Comparison of ENCODE assay signal across 8 mouse cellular contexts in genomic region chr1:172632451-172633326, GRCm38 (mm10). TPM values are rescaled to one million over a fixed set of nuclear protein-coding genes. Genes with fewer than 3 reads are reported as not detected.
DNase-seq lines count a peak whose midpoint lies in the region; ATAC-seq and TF ChIP-seq lines count a peak whose summit lies in the region.

Gene Dusp23 (minus strand): TSS chr1:172632962.

- peak; percentile 86 to 97 (median 93) for TF ChIP-seq CTCF in MEL (IDR thresholded peaks at IDR 0.05 in 2 of 3, conservative IDR thresholded peaks at IDR 0.05 in 1 of 3; ENCODE audit: control insufficient read depth in 1 of 3, insufficient read depth in 1 of 3, low read depth in 2 of 3, low read length in 3 of 3, poor library complexity in 1 of 3, severe bottlenecking in 1 of 3)
- TF ChIP-seq CTCF in cerebellum, adult 2 months (IDR thresholded peaks at IDR 0.05; ENCODE audit: borderline replicate concordance, insufficient read depth, low read depth, low read length): peak; percentile 94
- peak; percentile 97 for TF ChIP-seq CTCF in forebrain, postnatal 0 days (IDR thresholded peaks at IDR 0.05; ENCODE audit: low read depth)

- no peaks in the 10 kb centered on the region; a peak in 1 of 4 replicates for H3K4me1 ChIP-seq in MEL (ENCODE audit: control insufficient read depth in 1 of 2, insufficient read depth in 2 of 2, low read length in 2 of 2)
- no peaks in the 10 kb centered on the region for H3K4me1 ChIP-seq in cerebellum, adult 2 months (ENCODE audit: control insufficient read depth, insufficient read depth, low read length)
- H3K4me1 ChIP-seq in forebrain, postnatal 0 days (ENCODE audit: insufficient read depth): no peaks in the 10 kb centered on the region
- H3K4me1 ChIP-seq in lung, embryonic 15.5 days: peaks cover 2% of the 10 kb centered on the region; the same call in 1 of the 2 replicates

- H3K9me3 ChIP-seq in MEL (replicated peaks; ENCODE audit: insufficient read depth, low read length): no peaks in the 10 kb centered on the region
- H3K9me3 ChIP-seq in forebrain, postnatal 0 days (ENCODE audit: low read length): no peaks in the 10 kb centered on the region
- H3K9me3 ChIP-seq in lung, embryonic 15.5 days: no peaks in the 10 kb centered on the region

- peak within 1 kb of the TSS; percentile 58 for H3K27ac ChIP-seq in MEL (ENCODE audit: control insufficient read depth, low read depth, low read length)
- H3K27ac ChIP-seq in cerebellum, adult 2 months (ENCODE audit: insufficient read depth, low read length): peak within 1 kb of the TSS; percentile 81
- H3K27ac ChIP-seq in forebrain, postnatal 0 days (ENCODE audit: low read depth, low read length): peak within 1 kb of the TSS; percentile 57
- peak within 1 kb of the TSS; percentile 87 for H3K27ac ChIP-seq in lung, embryonic 15.5 days

- no peaks in the 10 kb centered on the region for H3K36me3 ChIP-seq in MEL (ENCODE audit: control insufficient read depth in 1 of 2, insufficient read depth in 2 of 2, low read length in 2 of 2)
- H3K36me3 ChIP-seq in forebrain, postnatal 0 days (ENCODE audit: insufficient read depth): no peaks in the 10 kb centered on the region
- H3K36me3 ChIP-seq in lung, embryonic 15.5 days: no peaks in the 10 kb centered on the region

- peak within 1 kb of the TSS; percentile 89 to 92 for H3K4me3 ChIP-seq in MEL (ENCODE audit: control insufficient read depth in 1 of 2, insufficient read depth in 1 of 2, low read depth in 2 of 2, low read length in 2 of 2)
- H3K4me3 ChIP-seq in cerebellum, adult 2 months (replicated peaks; ENCODE audit: insufficient read depth, low read depth, low read length): peak within 1 kb of the TSS; percentile 92
- H3K4me3 ChIP-seq in forebrain, postnatal 0 days (ENCODE audit: low read depth, low read length): peak within 1 kb of the TSS; percentile 59
- peak within 1 kb of the TSS; percentile 58 for H3K4me3 ChIP-seq in lung, embryonic 15.5 days

- H3K79me2 ChIP-seq in MEL (ENCODE audit: control insufficient read depth, insufficient read depth, low read length, poor library complexity): no peaks in the 10 kb centered on the region

- under 1% methylated on average over 53 of the region's 53 CpGs for WGBS in cerebellum, adult 2 months
- WGBS in forebrain, postnatal 0 days: under 1% methylated on average over 51 of the region's 53 CpGs
- WGBS in lung, embryonic 15.5 days: under 1% methylated on average over 50 of the region's 53 CpGs

- H3K27me3 ChIP-seq in MEL (ENCODE audit: control insufficient read depth in 1 of 2, insufficient read depth in 2 of 2, low read length in 2 of 2): peaks cover under 1 to 2% of the 10 kb centered on the region in 2 experiments; a peak in 3 of 4 replicates
- H3K27me3 ChIP-seq in cerebellum, adult 2 months (ENCODE audit: control insufficient read depth, insufficient read depth, low read length): no peaks in the 10 kb centered on the region
- no peaks in the 10 kb centered on the region for H3K27me3 ChIP-seq in forebrain, postnatal 0 days (ENCODE audit: insufficient read depth, low read length)
- no peaks in the 10 kb centered on the region for H3K27me3 ChIP-seq in lung, embryonic 15.5 days

- TF ChIP-seq EP300 in MEL (IDR thresholded peaks at IDR 0.05; ENCODE audit: low read depth in 1 of 2, low read length in 2 of 2): no peak; a peak in 1 of 4 replicates

- ATAC-seq in forebrain, postnatal 0 days: peak; percentile 98
- ATAC-seq in lung, embryonic 15.5 days (ENCODE audit: borderline replicate concordance, extremely low read depth, low FRiP score, low TSS enrichment): peak; percentile 99

- peak; percentile 94 for TF ChIP-seq RAD21 in MEL (IDR thresholded peaks at IDR 0.05; ENCODE audit: low read depth, low read length)

- DNase-seq in MEL (ENCODE audit: low read depth, low spot score): peak; percentile 97
- peak; percentile 96 to 98 for DNase-seq in cerebellum, adult 2 months
- peak; percentile 94 for DNase-seq in forebrain, postnatal 0 days
- DNase-seq in heart, postnatal 4 days: peak; percentile 97
- peak; percentile 95 to 96 for DNase-seq in layer of hippocampus, adult 8-10 months (ENCODE audit: low spot score in 2 of 2)
- DNase-seq in ovary, adult 18-20 months (ENCODE audit: low spot score): peak; percentile 97
- DNase-seq in thymus, postnatal 0 days (ENCODE audit: low spot score): peak; percentile 91

- H3K9ac ChIP-seq in MEL (ENCODE audit: control insufficient read depth, low read depth, low read length, poor library complexity, severe bottlenecking): peak within 1 kb of the TSS; percentile 79
- H3K9ac ChIP-seq in forebrain, postnatal 0 days: peak within 1 kb of the TSS; percentile 61
- peak within 1 kb of the TSS; percentile 64 for H3K9ac ChIP-seq in lung, embryonic 15.5 days

- TF ChIP-seq POLR2A in MEL (IDR thresholded peaks at IDR 0.05; ENCODE audit: control insufficient read depth in 1 of 2, insufficient read depth in 1 of 2, low read depth in 1 of 2, low read length in 2 of 2, poor library complexity in 1 of 2): peak; percentile 43 to 47; a peak in 2 of 4 replicates
- peak; percentile 54; the same call in 1 of the 2 replicates for TF ChIP-seq POLR2A in cerebellum, adult 2 months (IDR thresholded peaks at IDR 0.05; ENCODE audit: borderline replicate concordance, insufficient read depth, low read length)

- H3K4me2 ChIP-seq in forebrain, postnatal 0 days (ENCODE audit: low read depth): peak within 1 kb of the TSS; percentile 96
- H3K4me2 ChIP-seq in lung, embryonic 15.5 days: peak within 1 kb of the TSS; percentile 82

TF ChIP-seq in MEL, 35 proteins besides CTCF, POLR2A, EP300 and RAD21:
- peak; percentile 54; the same call in 1 of the 2 replicates for TF ChIP-seq MAZ (IDR thresholded peaks at IDR 0.05; ENCODE audit: low read depth, low read length)
- TF ChIP-seq MYC (IDR thresholded peaks at IDR 0.05; ENCODE audit: low read depth, low read length): 0 out of 2 replicates have a peak, but pooled peaks have one; percentile 57
- TF ChIP-seq KAT2A (conservative IDR thresholded peaks at IDR 0.05; ENCODE audit: low read depth, low read length): peak; percentile 57; the same call in 1 of the 2 replicates
- TF ChIP-seq HCFC1 (IDR thresholded peaks at IDR 0.05; ENCODE audit: low read depth, low read length): peak; percentile 84
- no peak for TF ChIP-seq ZKSCAN1 (IDR thresholded peaks at IDR 0.05; ENCODE audit: low read depth, low read length)
- peak; percentile 45 for TF ChIP-seq BHLHE40 (IDR thresholded peaks at IDR 0.05; ENCODE audit: borderline replicate concordance, low read depth, low read length)
- peak; percentile 43 for TF ChIP-seq TCF12 (IDR thresholded peaks at IDR 0.05; ENCODE audit: low read depth, low read length)
- peak; percentile 84 for TF ChIP-seq MYB (IDR thresholded peaks at IDR 0.05; ENCODE audit: low read depth, low read length)
- TF ChIP-seq RCOR1 (IDR thresholded peaks at IDR 0.05; ENCODE audit: low read depth, low read length): no peak
- TF ChIP-seq SIN3A (IDR thresholded peaks at IDR 0.05; ENCODE audit: low read length): peak; percentile 76
- TF ChIP-seq GABPA (IDR thresholded peaks at IDR 0.05; ENCODE audit: low read depth, low read length): no peak
- peak; percentile 72; the same call in 1 of the 2 replicates for TF ChIP-seq MXI1 (IDR thresholded peaks at IDR 0.05; ENCODE audit: low read depth, low read length)
- TF ChIP-seq ELF1 (IDR thresholded peaks at IDR 0.05; ENCODE audit: low read depth, low read length): peak; percentile 73
- TF ChIP-seq NRF1 (IDR thresholded peaks at IDR 0.05; ENCODE audit: insufficient read depth, low read depth, low read length, poor library complexity, severe bottlenecking): 0 out of 2 replicates have a peak, but pooled peaks have one; percentile 19
- TF ChIP-seq USF2 (IDR thresholded peaks at IDR 0.05; ENCODE audit: borderline replicate concordance in 1 of 2, insufficient read depth in 1 of 2, low read depth in 1 of 2, low read length in 2 of 2): no peak
- peak; percentile 81 for TF ChIP-seq ZC3H11A (IDR thresholded peaks at IDR 0.05; ENCODE audit: low read depth, low read length)
- TF ChIP-seq GATA1 (IDR thresholded peaks at IDR 0.05; ENCODE audit: low read depth, low read length): no peak
- 0 out of 2 replicates have a peak, but pooled peaks have one; percentile 55 for TF ChIP-seq USF1 (IDR thresholded peaks at IDR 0.05; ENCODE audit: low read depth, low read length)
- peak; percentile 91 for TF ChIP-seq SMC3 (IDR thresholded peaks at IDR 0.05; ENCODE audit: low read depth, low read length)
- TF ChIP-seq POLR2AphosphoS5 (IDR thresholded peaks at IDR 0.05; ENCODE audit: borderline replicate concordance, low read depth, low read length): no peak
- peak; percentile 63; the same call in 1 of the 2 replicates for TF ChIP-seq MAX (IDR thresholded peaks at IDR 0.05; ENCODE audit: low read length)

RNA-seq across cellular contexts. Expression of gene Dusp23, which starts in this region (rescaled TPM):
- total RNA-seq in MEL (2012; rRNA removed): 0.54 and 0.65 TPM in 2 replicates
- polyA plus RNA-seq in MEL (2012; ENCODE audit: insufficient read depth in 1 of 2, insufficient read length in 2 of 2, low read depth in 1 of 2, low replicate concordance in 2 of 2, missing spikeins in 1 of 2): 1 to 10 TPM in 1 of 2 experiments, not detected in 1; 2.5 TPM
- polyA plus RNA-seq in cerebellum, adult 2 months (2012; rRNA removed): 14.8 and 16.2 TPM in 2 replicates
- total RNA-seq in forebrain, postnatal 0 days (2014; rRNA removed): 1.9 and 3.0 TPM in 2 replicates
- polyA plus RNA-seq in forebrain, postnatal 0 days (2015; fragmentation: Nextera tagmentation; extraction: Ambion mirVana): 8.0 and 8.9 TPM in 2 replicates
- 1 to 10 TPM; 6.0 to 6.3 TPM for total RNA-seq in heart, postnatal 4 days (2021)
- 1 to 10 TPM; 5.1 to 9.1 (median 5.9) TPM for total RNA-seq in layer of hippocampus, adult 8-10 months (2022)
- 11.8 and 12.3 TPM in 2 replicates for polyA plus RNA-seq in lung, embryonic 15.5 days (2015; fragmentation: Nextera tagmentation; extraction: Ambion mirVana)
- polyA plus RNA-seq in thymus, postnatal 0 days (2015; fragmentation: Nextera tagmentation; extraction: Ambion mirVana): 9.9 and 10.7 TPM in 2 replicates

Comparison
In these comparisons a context has a peak if more than half of its experiments do, and no peak if none do; other contexts are left out.
1. Peak in every context shown above with its lines: DNase-seq, ATAC-seq, H3K4me3 ChIP-seq and H3K27ac ChIP-seq.